Mouse (Mus musculus) liver, adult 2 months (tissue): ENCODE results near the gene Agps.

Source experiments
- CTCF ChIP-seq: fragments of 200-500 bp; IDR thresholded peaks from 2 replicates; pipeline ENCODE4 v1.5.1; 2011; ENCODE audit warnings: low read depth, low read length, control low read depth
- POLR2A ChIP-seq: fragments of 200-500 bp; IDR thresholded peaks from 2 replicates; pipeline ENCODE4 v1.6.1; 2011; ENCODE audit warnings: low read length, control low read depth; ENCODE audit not compliant: insufficient read depth; ENCODE audit errors: extremely low read depth

GRCm38 (mm10) chr2:75959850-75960365 is 127.9 kb downstream of the Agps start:
- TF ChIP-seq CTCF (no peak), POLR2A (no peak)
